Mouse (Mus musculus) hindbrain, embryonic 14.5 days (tissue): Measurements from ENCODE around the gene Fam243. TPM values are rescaled to one million over a fixed set of nuclear protein-coding genes. Genes with fewer than 3 reads are reported as not detected.

Experiments used
- ATAC-seq: fragments of 200-750 bp; cut with Nextera tagmentation; 2 replicates; pipeline ENCODE4 v1.8.0; 2017; ENCODE audit warnings: moderate number of reproducible peaks, mild to moderate bottlenecking, moderate TSS enrichment, moderate library complexity; ENCODE audit not compliant: low FRiP score
- DNase-seq: peaks from one replicate; pipeline ENCODE4 v3.0.0-alpha.2; 2015; ENCODE audit warnings: low spot score
- H3K27ac ChIP-seq: fragments of 300-500 bp; sonication (generic); 2 replicates; pipeline ENCODE4 v1.5.1; 2014; ENCODE audit warnings: mild to moderate bottlenecking, moderate library complexity
- H3K27me3 ChIP-seq: fragments of 300-500 bp; sonication (generic); 2 replicates; pipeline ENCODE4 v1.6.1; 2014; ENCODE audit warnings: mild to moderate bottlenecking, low read length, mixed read lengths; ENCODE audit not compliant: control insufficient read depth, insufficient read depth
- H3K36me3 ChIP-seq: fragments of 300-500 bp; sonication (generic); replicated peaks from 2 replicates; pipeline ENCODE4 v1.6.1; 2014; ENCODE audit not compliant: control insufficient read depth, insufficient read depth
- H3K4me1 ChIP-seq: fragments of 300-500 bp; sonication (generic); replicated peaks from 2 replicates; pipeline ENCODE4 v1.6.1; 2014; ENCODE audit warnings: antibody characterized with exemption, low read length, mixed read lengths; ENCODE audit not compliant: control insufficient read depth, insufficient read depth
- H3K4me2 ChIP-seq: fragments of 300-500 bp; sonication (generic); replicated peaks from 2 replicates; pipeline ENCODE4 v1.6.1; 2014; ENCODE audit warnings: mild to moderate bottlenecking, moderate library complexity
- H3K4me3 ChIP-seq: fragments of 300-500 bp; sonication (generic); replicated peaks from 2 replicates; pipeline ENCODE4 v1.5.1; 2014; ENCODE audit warnings: mild to moderate bottlenecking, low read length
- H3K9ac ChIP-seq: fragments of 300-500 bp; sonication (generic); 2 replicates; pipeline ENCODE4 v1.6.1; 2014
- H3K9me3 ChIP-seq: fragments of 300-500 bp; sonication (generic); 2 replicates; pipeline ENCODE4 v1.6.1; 2016; ENCODE audit warnings: low read length; ENCODE audit not compliant: control insufficient read depth
- WGBS: fragments of 180-500 bp; shearing (Covaris S2); extraction: QIAGEN DNeasy Blood & Tissue Kit; methylation state at CpG from one replicate; pipeline ENCODE4 v1.1.7; 2014; 5-methylcytosine and 5-hydroxymethylcytosine counted together
- polyA plus RNA-seq: library from polyadenylated mRNA; unstranded; fragments of >200 nt; fragmentation: Nextera tagmentation; extraction: Ambion mirVana; gene quantifications from 2 replicates; pipeline ENCODE4 v1.2.1, GENCODE M21; 2014

Gene Fam243
- polyA plus RNA-seq, 1 experiment from 2014 or later, result 0.20 TPM

- no peak overlapping the region for H3K9ac ChIP-seq
- H3K27ac ChIP-seq, result no peak overlapping the region
- H3K9me3 ChIP-seq, result no peaks in the 10 kb centered on the region
- H3K27me3 ChIP-seq, result no peaks in the 10 kb centered on the region
- DNase-seq, result no peak
- no peak overlapping the region for H3K4me3 ChIP-seq
- ATAC-seq, result no peak
- H3K4me1 ChIP-seq, result no peaks in the 10 kb centered on the region
- H3K36me3 ChIP-seq, result no peaks in the 10 kb centered on the region
- no peak overlapping the region for H3K4me2 ChIP-seq
These were observed 31.2 kb downstream of the Fam243 start for GRCm38 (mm10) chr16:92290045-92290444.

- Histone ChIP-seq H3K9me3 (no peaks in the 10 kb centered on the region), H3K27me3 (no peaks in the 10 kb centered on the region), H3K9ac (no peak overlapping the region), H3K4me3 (no peak overlapping the region), H3K4me2 (no peak overlapping the region), H3K4me1 (no peaks in the 10 kb centered on the region), H3K36me3 (no peaks in the 10 kb centered on the region), H3K27ac (no peak overlapping the region)
- DNase-seq (peak; percentile 60), ATAC-seq (no peak)
- WGBS, result 88% methylated on average over 9 of the region's 9 CpGs
These were observed 32.5 kb downstream of the Fam243 start for GRCm38 (mm10) chr16:92288778-92289177.

GRCm38 (mm10) chr16:92286609-92287008 is 34.6 kb downstream of the Fam243 start:
- WGBS, result 17% methylated on average over 7 of the region's 7 CpGs
- Histone ChIP-seq H3K27ac (no peak overlapping the region), H3K27me3 (no peaks in the 10 kb centered on the region), H3K9me3 (no peaks in the 10 kb centered on the region), H3K4me1 (no peaks in the 10 kb centered on the region), H3K9ac (no peak overlapping the region), H3K4me2 (no peak overlapping the region), H3K4me3 (no peak overlapping the region), H3K36me3 (no peaks in the 10 kb centered on the region)
- DNase-seq (peak; percentile 97), ATAC-seq (no peak)

- H3K4me2 ChIP-seq, result no peak overlapping the region
- no peaks in the 10 kb centered on the region for H3K36me3 ChIP-seq
- no peak for DNase-seq
- WGBS, result 62% methylated on average over 10 of the region's 10 CpGs
- no peak overlapping the region for H3K27ac ChIP-seq
- H3K9me3 ChIP-seq, result no peaks in the 10 kb centered on the region
- H3K4me1 ChIP-seq, result no peaks in the 10 kb centered on the region
- no peak overlapping the region for H3K9ac ChIP-seq
- H3K27me3 ChIP-seq, result no peaks in the 10 kb centered on the region
- no peak for ATAC-seq
- no peak overlapping the region for H3K4me3 ChIP-seq
These were observed 36.2 kb downstream of the Fam243 start for GRCm38 (mm10) chr16:92285068-92285467.

- Histone ChIP-seq H3K4me2 (no peak overlapping the region), H3K36me3 (no peaks in the 10 kb centered on the region), H3K4me1 (no peaks in the 10 kb centered on the region), H3K9me3 (no peaks in the 10 kb centered on the region), H3K27me3 (no peaks in the 10 kb centered on the region), H3K27ac (no peak overlapping the region), H3K4me3 (no peak overlapping the region), H3K9ac (no peak overlapping the region)
- 74% methylated on average over 5 of the region's 5 CpGs for WGBS
- DNase-seq, result no peak
- ATAC-seq, result no peak
These were observed 38.6 kb downstream of the Fam243 start for GRCm38 (mm10) chr16:92282671-92283070.

GRCm38 (mm10) chr16:92275526-92275925 is 45.7 kb downstream of the Fam243 start:
- H3K36me3 ChIP-seq, result no peaks in the 10 kb centered on the region
- no peak overlapping the region for H3K9ac ChIP-seq
- ATAC-seq (no peak), DNase-seq (no peak)
- 87% methylated on average over 4 of the region's 4 CpGs for WGBS
- no peaks in the 10 kb centered on the region for H3K4me1 ChIP-seq
- H3K4me3 ChIP-seq, result no peak overlapping the region
- no peak overlapping the region for H3K27ac ChIP-seq
- H3K27me3 ChIP-seq, result no peaks in the 10 kb centered on the region
- no peak overlapping the region for H3K4me2 ChIP-seq
- H3K9me3 ChIP-seq, result no peaks in the 10 kb centered on the region

- Histone ChIP-seq H3K9me3 (no peaks in the 10 kb centered on the region), H3K4me1 (no peaks in the 10 kb centered on the region), H3K36me3 (no peaks in the 10 kb centered on the region), H3K4me3 (no peak overlapping the region), H3K27ac (no peak overlapping the region), H3K9ac (no peak overlapping the region), H3K4me2 (no peak overlapping the region), H3K27me3 (no peaks in the 10 kb centered on the region)
- WGBS, result 81% methylated on average over 5 of the region's 5 CpGs
- DNase-seq (no peak), ATAC-seq (no peak)
These were observed 46.7 kb downstream of the Fam243 start for GRCm38 (mm10) chr16:92274516-92274915.

Other genes starting within 250 kb of the Fam243 start
- 32.3 and 53.8 TPM in 2 replicates for gene Kcne2, start 29.1 kb downstream of the Fam243 start, polyA plus RNA-seq
- 63.8 and 66.1 TPM in 2 replicates for gene Smim11, start 20.2 kb downstream of the Fam243 start, polyA plus RNA-seq
- 0.23 TPM in 1 of 2 replicates, not detected in the other for gene Kcne1, start 38.0 kb upstream of the Fam243 start, polyA plus RNA-seq
- 76.8 and 92.3 TPM in 2 replicates for gene Rcan1, start 149.4 kb upstream of the Fam243 start, polyA plus RNA-seq
- 6.5 and 9.3 TPM in 2 replicates for gene Clic6, start 164.3 kb upstream of the Fam243 start, polyA plus RNA-seq